Mouse (Mus musculus): ENCODE measurements around the gene Mamstr.

GRCm38 (mm10) chr7:45638623-45639401 lies 965 bp upstream of the Mamstr start:
- TF ChIP-seq CTCF (IDR thresholded peaks at IDR 0.05; ENCODE audit: extremely low read depth, insufficient read depth, low read length) (no peak), POLR2A (IDR thresholded peaks at IDR 0.05; ENCODE audit: extremely low read depth, insufficient read depth, low read length) (peak; percentile 94)
